Mouse (Mus musculus) cortical plate, adult 2 months (tissue): Measurements from ENCODE around the gene Rbm39. TPM values are rescaled to one million over a fixed set of nuclear protein-coding genes. Genes with fewer than 3 reads are reported as not detected.

Experiments used
- H3K27ac ChIP-seq: fragments of 200-500 bp; 2 replicates; pipeline ENCODE4 v1.5.1; 2012; ENCODE audit warnings: low read length, control low read depth, inconsistent platforms; ENCODE audit not compliant: insufficient read depth
- H3K4me1 ChIP-seq: fragments of 200-500 bp; 2 replicates; pipeline ENCODE4 v1.6.1; 2011; ENCODE audit warnings: low read length; ENCODE audit not compliant: control insufficient read depth, insufficient read depth
- H3K4me3 ChIP-seq: fragments of 200-500 bp; 2 replicates; pipeline ENCODE4 v1.5.1; 2011; ENCODE audit warnings: mild to moderate bottlenecking, low read length, control low read depth; ENCODE audit not compliant: insufficient read depth
- CTCF ChIP-seq: fragments of 200-500 bp; IDR thresholded peaks from 2 replicates; pipeline ENCODE4 v1.5.1; 2011; ENCODE audit warnings: mild to moderate bottlenecking, control low read depth, low read length; ENCODE audit not compliant: insufficient read depth; ENCODE audit errors: extremely low read depth
- POLR2A ChIP-seq: fragments of 200-500 bp; IDR thresholded peaks from 2 replicates; pipeline ENCODE4 v1.6.1; 2011; ENCODE audit warnings: mild to moderate bottlenecking, low read length, control low read depth; ENCODE audit not compliant: insufficient read depth; ENCODE audit errors: extremely low read depth
- polyA plus RNA-seq: library from polyadenylated mRNA; depleted of rRNA; stranded (reverse); fragments of >200 nt; gene quantifications from 2 replicates; pipeline ENCODE4 v1.2.3, GENCODE M21; 2012

The Rbm39 gene
- polyA plus RNA-seq, 1 experiment, result 131 TPM

- peaks cover 3% of the 10 kb centered on the region; the same call in 1 of the 2 replicates for H3K4me1 ChIP-seq
- no peak overlapping the region for H3K27ac ChIP-seq
- TF ChIP-seq CTCF (no peak), POLR2A (no peak)
- H3K4me3 ChIP-seq, result no peak overlapping the region
Observed at GRCm38 (mm10) chr2:156181592-156181991, 1.6 kb upstream of the Rbm39 start.

- peaks cover 3% of the 10 kb centered on the region; the same call in 1 of the 2 replicates for H3K4me1 ChIP-seq
- TF ChIP-seq POLR2A, result no peak
- H3K4me3 ChIP-seq, result peak overlapping the region; percentile 69
- H3K27ac ChIP-seq, result peak overlapping the region; percentile 87
Observed at GRCm38 (mm10) chr2:156180824-156181590, 969 bp upstream of the Rbm39 start.

GRCm38 (mm10) chr2:156179796-156180093 is 293 bp downstream of the Rbm39 start:
- peak overlapping the region; percentile 95 for H3K27ac ChIP-seq
- H3K4me1 ChIP-seq, result peaks cover 3% of the 10 kb centered on the region; the same call in 1 of the 2 replicates
- TF ChIP-seq CTCF (no peak), POLR2A (no peak)
- H3K4me3 ChIP-seq, result peak overlapping the region; percentile 69

DNA sequence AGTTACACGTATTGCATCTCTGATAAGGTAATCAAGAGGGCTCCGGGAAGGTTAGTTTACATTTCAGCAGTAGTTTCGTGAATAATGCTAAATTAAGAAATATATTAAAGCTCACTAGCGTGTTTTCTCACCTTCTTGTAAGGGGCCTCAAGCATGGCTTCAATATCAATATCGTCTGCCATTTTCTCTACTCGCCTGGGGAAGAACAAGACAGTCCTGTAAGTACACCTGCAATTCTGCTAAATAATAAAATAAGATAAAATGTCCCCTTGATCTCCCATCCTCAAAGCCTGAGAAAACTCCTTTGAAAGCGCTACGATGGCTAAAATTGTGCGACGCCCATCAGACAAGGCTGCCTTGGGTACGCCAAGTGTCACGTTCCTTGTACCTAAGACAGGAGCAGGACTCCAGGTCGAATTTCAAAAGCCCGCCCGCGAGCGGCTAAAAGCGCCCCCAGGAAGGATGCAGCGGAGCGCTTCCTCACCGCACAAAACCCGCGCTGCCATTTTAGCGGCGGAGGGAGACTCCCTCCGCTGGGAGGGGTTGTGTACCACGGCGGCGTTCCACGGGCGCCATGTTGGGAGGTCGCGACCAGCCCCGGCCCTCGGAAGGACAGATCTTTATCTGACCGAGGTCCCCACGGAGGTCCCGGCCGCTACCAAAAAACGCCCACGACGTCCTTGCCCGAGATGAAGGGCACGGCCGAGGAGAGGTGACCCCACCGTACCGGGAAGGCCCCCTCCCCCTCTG is 817 bp downstream of the Rbm39 start:
- peaks cover 3% of the 10 kb centered on the region; the same call in 1 of the 2 replicates for H3K4me1 ChIP-seq
- H3K27ac ChIP-seq, result peak overlapping the region; percentile 95
- peak; percentile 14; the same call in 1 of the 2 replicates for TF ChIP-seq POLR2A
- no peak for TF ChIP-seq CTCF
- H3K4me3 ChIP-seq, result peak overlapping the region; percentile 69

DNA sequence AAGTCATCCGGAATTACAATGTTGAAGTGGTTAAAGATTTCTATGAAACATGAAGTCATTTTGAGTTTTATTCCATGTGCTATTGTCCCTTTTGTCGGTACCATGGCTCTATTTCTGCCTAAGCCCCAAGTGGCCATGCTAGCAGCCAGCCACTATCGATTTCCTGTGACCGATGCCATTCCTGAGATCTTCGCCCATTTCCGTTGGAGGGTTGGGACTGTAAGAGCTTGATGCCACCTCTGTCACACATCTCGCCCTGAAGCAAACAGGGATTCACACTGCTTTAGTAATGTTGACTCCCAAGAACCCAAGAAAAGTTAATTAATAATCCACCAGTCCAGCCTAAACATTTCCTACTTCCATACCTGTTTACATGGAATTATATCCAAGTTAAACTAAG is 2.4 kb downstream of the Rbm39 start:
- Histone ChIP-seq H3K4me3 (peak overlapping the region; percentile 23), H3K27ac (no peak overlapping the region), H3K4me1 (peaks cover 3% of the 10 kb centered on the region; the same call in 1 of the 2 replicates)
- TF ChIP-seq CTCF (no peak), POLR2A (no peak)

DNA sequence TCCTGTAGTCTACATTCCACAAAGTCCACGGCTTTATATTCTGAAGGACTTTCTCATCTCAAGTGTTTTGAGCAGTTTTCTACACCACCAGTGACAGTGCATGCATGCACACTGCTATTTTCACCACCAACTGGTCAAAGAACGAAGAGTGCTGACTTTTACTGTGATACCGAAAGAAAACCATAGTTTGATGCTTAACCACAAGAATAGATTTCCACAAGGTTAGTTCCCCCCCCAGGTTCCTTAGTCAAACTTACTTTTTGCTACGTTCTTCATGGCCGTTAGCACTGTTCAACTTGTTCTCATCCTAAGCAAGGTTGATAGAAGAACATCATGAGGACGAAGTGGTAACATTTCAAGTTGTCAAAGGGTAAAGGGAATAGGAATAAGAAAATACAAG is 3.0 kb downstream of the Rbm39 start:
- H3K4me3 ChIP-seq, result no peak overlapping the region; the same call in 1 of the 2 replicates
- H3K27ac ChIP-seq, result no peak overlapping the region
- TF ChIP-seq POLR2A, result no peak
- TF ChIP-seq CTCF, result no peak
- peaks cover 3% of the 10 kb centered on the region; the same call in 1 of the 2 replicates for H3K4me1 ChIP-seq

DNA sequence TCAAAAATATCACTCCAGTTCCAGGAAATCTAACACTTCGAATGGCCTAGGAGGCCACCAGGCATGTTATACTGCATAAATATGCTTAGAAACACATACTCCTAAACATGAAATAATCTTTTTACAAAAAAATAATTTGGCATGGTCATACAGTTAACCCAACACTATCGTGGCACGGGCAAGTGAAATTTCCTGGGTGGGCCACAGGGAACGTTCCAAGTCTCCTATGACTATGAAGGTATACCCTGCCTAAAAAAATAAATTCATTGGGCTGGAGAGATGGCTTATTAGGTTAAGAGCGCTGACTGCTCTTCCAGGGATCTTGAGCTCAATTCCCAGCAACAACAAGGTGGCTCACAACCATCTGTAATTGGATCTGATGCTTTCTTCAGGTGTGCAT is 13.5 kb downstream of the Rbm39 start:
- no peak overlapping the region for H3K27ac ChIP-seq
- TF ChIP-seq POLR2A (no peak), CTCF (no peak)
- no peak overlapping the region for H3K4me3 ChIP-seq
- no peaks in the 10 kb centered on the region for H3K4me1 ChIP-seq

GRCm38 (mm10) chr2:156165478-156165877 is 14.6 kb downstream of the Rbm39 start:
- no peak overlapping the region for H3K27ac ChIP-seq
- TF ChIP-seq POLR2A (no peak), CTCF (no peak)
- H3K4me3 ChIP-seq, result no peak overlapping the region
- H3K4me1 ChIP-seq, result no peaks in the 10 kb centered on the region

- Histone ChIP-seq H3K4me1 (no peaks in the 10 kb centered on the region; the same call in 1 of the 2 replicates), H3K27ac (no peak overlapping the region), H3K4me3 (no peak overlapping the region)
- TF ChIP-seq POLR2A, result no peak
- TF ChIP-seq CTCF, result 0 out of 2 replicates have a peak, but pooled peaks have one; percentile 17
Observed at GRCm38 (mm10) chr2:156151538-156151937, 28.5 kb downstream of the Rbm39 start.

DNA sequence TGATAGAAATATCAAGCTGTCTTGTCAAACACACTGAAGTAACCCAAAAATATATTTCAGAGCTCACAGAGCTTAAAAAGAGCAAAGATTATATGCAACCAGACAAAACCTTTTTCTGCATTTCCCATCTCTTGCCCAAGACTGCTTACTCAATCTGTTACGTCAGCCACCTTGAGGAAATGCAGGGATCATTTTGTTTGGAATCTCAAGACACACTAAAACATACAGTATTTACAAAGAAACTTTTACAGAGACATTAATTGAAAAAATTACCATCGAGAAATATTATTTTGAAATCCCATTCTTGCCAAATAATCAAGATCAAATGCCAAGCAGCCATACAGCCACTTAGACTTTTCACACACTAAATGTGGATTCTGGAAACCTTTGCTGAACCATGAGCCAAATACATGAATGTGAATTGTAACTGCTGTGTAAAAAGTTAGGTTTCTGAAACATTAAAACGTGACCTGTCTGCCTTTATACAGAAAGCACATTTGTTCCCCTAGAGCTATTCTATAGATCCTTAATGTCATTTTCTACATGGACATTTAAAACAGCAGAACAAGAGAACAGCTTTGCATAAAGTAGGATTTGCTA is 32.6 kb downstream of the Rbm39 start:
- TF ChIP-seq CTCF (no peak), POLR2A (no peak)
- H3K27ac ChIP-seq, result no peak overlapping the region
- H3K4me1 ChIP-seq, result no peaks in the 10 kb centered on the region
- H3K4me3 ChIP-seq, result no peak overlapping the region
